Mouse (Mus musculus) brain, adult 2 months (tissue): ENCODE data around the gene Vmn1r19.
"Not testable (repeated sequence)": the region's sequence is repeated elsewhere in the genome, so short reads cannot be mapped to it uniquely, and the experiment has no call there.

Source experiments
- DNase-seq: peaks from one replicate; pipeline ENCODE4 v3.0.0; 2011; ENCODE audit warnings: low read depth, low spot score

The Vmn1r19 gene

GRCm38 (mm10) chr6:57403480-57403879 lies at the start of gene Vmn1r19:
Vmn1r19 (plus strand) TSS chr6:57403780.
- not testable (repeated sequence) for DNase-seq

GRCm38 (mm10) chr6:57356864-57357263 lies 46.7 kb upstream of the Vmn1r19 start:
- peak; percentile 66 for DNase-seq

GRCm38 (mm10) chr6:57363627-57364026 lies 40.0 kb upstream of the Vmn1r19 start, which contains the start of gene Vmn1r17:
Vmn1r17 (minus strand) TSS chr6:57363727.
- no peak for DNase-seq

GRCm38 (mm10) chr6:57365866-57366265 lies 37.7 kb upstream of the Vmn1r19 start:
- not testable (repeated sequence) for DNase-seq

GRCm38 (mm10) chr6:57367496-57367895 lies 36.1 kb upstream of the Vmn1r19 start:
- DNase-seq: no peak

- DNase-seq: no peak
Measured at GRCm38 (mm10) chr6:57395683-57396082, 7.9 kb upstream of the Vmn1r19 start, which contains the start of gene Vmn1r18. Vmn1r18 (minus strand) TSS chr6:57395783.

- no peak for DNase-seq
Measured at GRCm38 (mm10) chr6:57428630-57429029, 25.1 kb downstream of the Vmn1r19 start, which contains the start of gene Vmn1r20. Vmn1r20 (plus strand) TSS chr6:57428930.

- DNase-seq: peak; percentile 26
Measured at GRCm38 (mm10) chr6:57431196-57431595, 27.6 kb downstream of the Vmn1r19 start.
